Mouse (Mus musculus): ENCODE measurements around the gene Neurl3. TPM values are rescaled to one million over a fixed set of nuclear protein-coding genes. Genes with fewer than 3 reads are reported as not detected.

Gene Neurl3
- polyA plus RNA-seq, 1 experiment from 2014 or later: 0.33 TPM

GRCm38 (mm10) chr1:36269121-36269795, 5.2 kb downstream of the Neurl3 start:
- peak overlapping the region; percentile 28 for H3K4me2 ChIP-seq
- no peak overlapping the region for H3K4me3 ChIP-seq (ENCODE audit: low read depth, low read length)
- H3K4me1 ChIP-seq (ENCODE audit: control insufficient read depth, insufficient read depth, low read length): no peaks in the 10 kb centered on the region
- DNase-seq (ENCODE audit: low spot score, missing footprints): no peak
- H3K36me3 ChIP-seq (ENCODE audit: control insufficient read depth, insufficient read depth, low read length): no peaks in the 10 kb centered on the region
- ATAC-seq (ENCODE audit: low FRiP score): no peak
- no peak overlapping the region for H3K9ac ChIP-seq (ENCODE audit: low read length)
- 49% methylated on average over 54 of the region's 54 CpGs for WGBS
- no peaks in the 10 kb centered on the region for H3K9me3 ChIP-seq (ENCODE audit: control insufficient read depth, low read length)
- H3K27ac ChIP-seq (ENCODE audit: low read depth, low read length): no peak overlapping the region
- H3K27me3 ChIP-seq (ENCODE audit: control insufficient read depth, insufficient read depth, low read length): peaks cover 7% of the 10 kb centered on the region

- Histone ChIP-seq H3K9ac (ENCODE audit: low read length) (no peak overlapping the region), H3K4me2 (no peak overlapping the region), H3K9me3 (ENCODE audit: control insufficient read depth, low read length) (no peaks in the 10 kb centered on the region), H3K4me3 (ENCODE audit: low read depth, low read length) (no peak overlapping the region), H3K36me3 (ENCODE audit: control insufficient read depth, insufficient read depth, low read length) (no peaks in the 10 kb centered on the region), H3K27ac (ENCODE audit: low read depth, low read length) (no peak overlapping the region), H3K4me1 (ENCODE audit: control insufficient read depth, insufficient read depth, low read length) (no peaks in the 10 kb centered on the region), H3K27me3 (ENCODE audit: control insufficient read depth, insufficient read depth, low read length) (peaks cover 7% of the 10 kb centered on the region)
- DNase-seq (ENCODE audit: low spot score, missing footprints) (no peak), ATAC-seq (ENCODE audit: low FRiP score) (no peak)
- WGBS: 98% methylated on average over 3 of the region's 3 CpGs
Observed at GRCm38 (mm10) chr1:36267595-36267994, 6.9 kb downstream of the Neurl3 start.

GRCm38 (mm10) chr1:36266293-36266692, 8.2 kb downstream of the Neurl3 start:
- no peaks in the 10 kb centered on the region for H3K9me3 ChIP-seq (ENCODE audit: control insufficient read depth, low read length)
- no peak overlapping the region for H3K4me2 ChIP-seq
- no peaks in the 10 kb centered on the region for H3K4me1 ChIP-seq (ENCODE audit: control insufficient read depth, insufficient read depth, low read length)
- no peak overlapping the region for H3K4me3 ChIP-seq (ENCODE audit: low read depth, low read length)
- H3K27me3 ChIP-seq (ENCODE audit: control insufficient read depth, insufficient read depth, low read length): peaks cover 7% of the 10 kb centered on the region
- ATAC-seq (ENCODE audit: low FRiP score): no peak
- no peak overlapping the region for H3K9ac ChIP-seq (ENCODE audit: low read length)
- no peak for DNase-seq (ENCODE audit: low spot score, missing footprints)
- no peak overlapping the region for H3K27ac ChIP-seq (ENCODE audit: low read depth, low read length)
- 90% methylated on average over 6 of the region's 6 CpGs for WGBS
- H3K36me3 ChIP-seq (ENCODE audit: control insufficient read depth, insufficient read depth, low read length): no peaks in the 10 kb centered on the region

- 82% methylated on average over 13 of the region's 13 CpGs for WGBS
- Histone ChIP-seq H3K4me2 (no peak overlapping the region), H3K9ac (ENCODE audit: low read length) (no peak overlapping the region), H3K27ac (ENCODE audit: low read depth, low read length) (no peak overlapping the region), H3K4me3 (ENCODE audit: low read depth, low read length) (no peak overlapping the region), H3K36me3 (ENCODE audit: control insufficient read depth, insufficient read depth, low read length) (no peaks in the 10 kb centered on the region), H3K27me3 (ENCODE audit: control insufficient read depth, insufficient read depth, low read length) (no peaks in the 10 kb centered on the region), H3K9me3 (ENCODE audit: control insufficient read depth, low read length) (no peaks in the 10 kb centered on the region), H3K4me1 (ENCODE audit: control insufficient read depth, insufficient read depth, low read length) (no peaks in the 10 kb centered on the region)
- ATAC-seq (ENCODE audit: low FRiP score) (no peak), DNase-seq (ENCODE audit: low spot score, missing footprints) (no peak)
Observed at GRCm38 (mm10) chr1:36263833-36264488, 10.5 kb downstream of the Neurl3 start.

GRCm38 (mm10) chr1:36261708-36262504, 12.6 kb downstream of the Neurl3 start:
- no peaks in the 10 kb centered on the region for H3K9me3 ChIP-seq (ENCODE audit: control insufficient read depth, low read length)
- no peaks in the 10 kb centered on the region for H3K4me1 ChIP-seq (ENCODE audit: control insufficient read depth, insufficient read depth, low read length)
- H3K36me3 ChIP-seq (ENCODE audit: control insufficient read depth, insufficient read depth, low read length): no peaks in the 10 kb centered on the region
- H3K4me3 ChIP-seq (ENCODE audit: low read depth, low read length): no peak overlapping the region
- 84% methylated on average over 19 of the region's 19 CpGs for WGBS
- DNase-seq (ENCODE audit: low spot score, missing footprints) (no peak), ATAC-seq (ENCODE audit: low FRiP score) (no peak)
- H3K4me2 ChIP-seq: no peak overlapping the region
- no peak overlapping the region for H3K9ac ChIP-seq (ENCODE audit: low read length)
- no peaks in the 10 kb centered on the region for H3K27me3 ChIP-seq (ENCODE audit: control insufficient read depth, insufficient read depth, low read length)
- no peak overlapping the region for H3K27ac ChIP-seq (ENCODE audit: low read depth, low read length)

GRCm38 (mm10) chr1:36260418-36260817, 14.1 kb downstream of the Neurl3 start:
- no peak for ATAC-seq (ENCODE audit: low FRiP score)
- 94% methylated on average over 1 of the region's 1 CpGs for WGBS
- Histone ChIP-seq H3K9me3 (ENCODE audit: control insufficient read depth, low read length) (peaks cover 2% of the 10 kb centered on the region; the same call in 1 of the 2 replicates), H3K4me1 (ENCODE audit: control insufficient read depth, insufficient read depth, low read length) (no peaks in the 10 kb centered on the region; the same call in 1 of the 2 replicates), H3K4me3 (ENCODE audit: low read depth, low read length) (no peak overlapping the region), H3K36me3 (ENCODE audit: control insufficient read depth, insufficient read depth, low read length) (no peaks in the 10 kb centered on the region), H3K9ac (ENCODE audit: low read length) (no peak overlapping the region), H3K27ac (ENCODE audit: low read depth, low read length) (no peak overlapping the region), H3K27me3 (ENCODE audit: control insufficient read depth, insufficient read depth, low read length) (no peaks in the 10 kb centered on the region; the same call in 1 of the 2 replicates), H3K4me2 (no peak overlapping the region)
- DNase-seq (ENCODE audit: low spot score, missing footprints): no peak

- Histone ChIP-seq H3K9me3 (ENCODE audit: control insufficient read depth, low read length) (peaks cover 2% of the 10 kb centered on the region; the same call in 1 of the 2 replicates), H3K36me3 (ENCODE audit: control insufficient read depth, insufficient read depth, low read length) (no peaks in the 10 kb centered on the region), H3K9ac (ENCODE audit: low read length) (no peak overlapping the region), H3K4me3 (ENCODE audit: low read depth, low read length) (no peak overlapping the region), H3K27me3 (ENCODE audit: control insufficient read depth, insufficient read depth, low read length) (no peaks in the 10 kb centered on the region; the same call in 1 of the 2 replicates), H3K27ac (ENCODE audit: low read depth, low read length) (no peak overlapping the region), H3K4me2 (no peak overlapping the region), H3K4me1 (ENCODE audit: control insufficient read depth, insufficient read depth, low read length) (peaks cover 5% of the 10 kb centered on the region)
- ATAC-seq (ENCODE audit: low FRiP score) (no peak), DNase-seq (ENCODE audit: low spot score, missing footprints) (peak; percentile 68)
- WGBS: 93% methylated on average over 2 of the region's 2 CpGs
Observed at GRCm38 (mm10) chr1:36259281-36259680, 15.2 kb downstream of the Neurl3 start.

- H3K4me2 ChIP-seq: no peak overlapping the region
- no peak for ATAC-seq (ENCODE audit: low FRiP score)
- no peaks in the 10 kb centered on the region for H3K36me3 ChIP-seq (ENCODE audit: control insufficient read depth, insufficient read depth, low read length)
- 69% methylated on average over 2 of the region's 2 CpGs for WGBS
- DNase-seq (ENCODE audit: low spot score, missing footprints): peak; percentile 78
- no peak overlapping the region for H3K4me3 ChIP-seq (ENCODE audit: low read depth, low read length)
- no peak overlapping the region for H3K9ac ChIP-seq (ENCODE audit: low read length)
- peaks cover 5% of the 10 kb centered on the region for H3K4me1 ChIP-seq (ENCODE audit: control insufficient read depth, insufficient read depth, low read length)
- H3K27ac ChIP-seq (ENCODE audit: low read depth, low read length): no peak overlapping the region
- peaks cover 2% of the 10 kb centered on the region; the same call in 1 of the 2 replicates for H3K9me3 ChIP-seq (ENCODE audit: control insufficient read depth, low read length)
- H3K27me3 ChIP-seq (ENCODE audit: control insufficient read depth, insufficient read depth, low read length): no peaks in the 10 kb centered on the region; the same call in 1 of the 2 replicates
Observed at GRCm38 (mm10) chr1:36258631-36259030, 15.8 kb downstream of the Neurl3 start.

GRCm38 (mm10) chr1:36257276-36257675, 17.2 kb downstream of the Neurl3 start:
- H3K9ac ChIP-seq (ENCODE audit: low read length): no peak overlapping the region
- peaks cover 2% of the 10 kb centered on the region; the same call in 1 of the 2 replicates for H3K9me3 ChIP-seq (ENCODE audit: control insufficient read depth, low read length)
- no peak overlapping the region for H3K4me2 ChIP-seq
- no peaks in the 10 kb centered on the region for H3K36me3 ChIP-seq (ENCODE audit: control insufficient read depth, insufficient read depth, low read length)
- WGBS: 90% methylated on average over 8 of the region's 8 CpGs
- H3K4me1 ChIP-seq (ENCODE audit: control insufficient read depth, insufficient read depth, low read length): peaks cover 5% of the 10 kb centered on the region
- H3K27ac ChIP-seq (ENCODE audit: low read depth, low read length): no peak overlapping the region
- ATAC-seq (ENCODE audit: low FRiP score) (no peak), DNase-seq (ENCODE audit: low spot score, missing footprints) (peak; percentile 73)
- no peak overlapping the region for H3K4me3 ChIP-seq (ENCODE audit: low read depth, low read length)
- H3K27me3 ChIP-seq (ENCODE audit: control insufficient read depth, insufficient read depth, low read length): no peaks in the 10 kb centered on the region; the same call in 1 of the 2 replicates

Measured in midbrain, embryonic 11.5 days (tissue).